In genomic region chr17:11127217-11127616, GRCm38 (mm10) we compare ENCODE assay signal across 8 mouse cellular contexts.
"Had no signal": no experiment of that assay in that cellular context is flagged by ENCODE, and none has a peak within 500 bp of the region (broad histone marks: within the 10 kb centered on the region; RNA-seq: fewer than 3 reads in every experiment).

No protein-coding gene starts in this region.

- DNase-seq: kidney, adult 9 months; kidney, postnatal 4 days; lung, adult 2 months; lung, postnatal 36 days; midbrain, embryonic 14.5 days; right cerebral cortex, adult 18-20 months; right cerebral cortex, postnatal 25 days; thymus, postnatal 14 days had no signal
